Mouse (Mus musculus): ENCODE results near the gene Mptx1. TPM values are rescaled to one million over a fixed set of nuclear protein-coding genes. Genes with fewer than 3 reads are reported as not detected.
"Not testable (repeated sequence)": the region's sequence is repeated elsewhere in the genome, so short reads cannot be mapped to it uniquely, and the experiment has no call there.

The Mptx1 gene
- not detected for total RNA-seq (2022)

DNA sequence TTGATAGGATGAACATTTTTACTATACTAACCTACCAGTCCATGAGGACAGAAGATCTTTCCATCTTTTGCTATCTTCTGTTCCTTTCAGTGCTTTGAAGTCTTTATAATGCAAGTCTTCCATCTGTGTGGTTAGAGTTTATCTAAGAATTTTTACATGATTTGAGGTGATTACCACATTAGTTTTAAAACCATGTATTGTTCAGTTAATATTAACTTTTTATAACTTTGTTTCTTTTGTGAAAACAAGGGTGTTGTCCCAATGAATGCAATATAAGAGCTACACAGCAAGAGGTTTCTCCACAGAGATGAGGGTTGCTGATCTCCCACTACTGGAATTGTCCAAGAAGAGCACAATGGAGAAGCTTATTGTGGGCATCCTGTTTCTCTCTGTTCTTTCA lies at the start of gene Mptx1:
Mptx1 (plus strand) TSS at position 301 of the 400 bp plus-strand sequence.
- DNase-seq (ENCODE audit: low spot score in 2 of 2), result no peak

DNA sequence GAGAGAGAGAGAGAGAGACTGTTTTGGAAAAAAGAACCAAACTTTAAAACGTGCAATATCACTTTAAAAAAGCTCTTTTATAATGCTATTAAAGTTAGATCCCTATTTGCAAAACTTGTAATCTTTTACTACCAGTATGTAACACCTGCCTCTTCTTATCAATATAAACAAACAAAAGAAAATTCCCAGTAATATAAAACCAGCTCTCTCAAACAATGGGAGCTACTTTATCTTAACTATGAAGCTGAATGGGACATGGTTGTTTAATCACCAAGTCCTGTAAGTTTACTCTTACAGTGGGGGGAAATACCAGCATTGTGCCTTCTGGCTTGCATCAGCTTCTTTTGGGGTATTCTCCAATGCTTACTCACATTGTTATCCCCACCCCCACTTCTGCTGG lies 27.2 kb upstream of the Mptx1 start:
- DNase-seq (ENCODE audit: low spot score in 2 of 2), result no peak

DNA sequence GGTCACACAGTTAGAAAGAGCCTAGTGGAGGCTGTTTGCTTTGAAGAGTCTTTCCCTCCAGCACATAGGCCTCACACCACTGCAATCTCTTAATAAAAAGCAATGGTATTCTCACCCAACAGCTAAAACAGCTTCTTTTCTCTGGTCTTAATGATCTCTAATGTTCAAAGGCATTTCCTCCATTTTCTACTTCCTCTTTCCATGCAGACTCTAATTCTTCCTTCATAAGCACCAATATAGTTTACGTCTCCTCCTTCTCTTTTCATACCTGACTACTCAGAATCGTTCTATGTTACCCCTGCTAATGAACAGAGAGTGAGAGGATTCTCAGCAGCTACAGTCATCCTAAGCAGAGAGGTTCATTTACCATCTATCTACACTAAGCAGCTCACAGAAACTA lies 13.0 kb upstream of the Mptx1 start:
- no peak for DNase-seq (ENCODE audit: low spot score in 2 of 2)

DNA sequence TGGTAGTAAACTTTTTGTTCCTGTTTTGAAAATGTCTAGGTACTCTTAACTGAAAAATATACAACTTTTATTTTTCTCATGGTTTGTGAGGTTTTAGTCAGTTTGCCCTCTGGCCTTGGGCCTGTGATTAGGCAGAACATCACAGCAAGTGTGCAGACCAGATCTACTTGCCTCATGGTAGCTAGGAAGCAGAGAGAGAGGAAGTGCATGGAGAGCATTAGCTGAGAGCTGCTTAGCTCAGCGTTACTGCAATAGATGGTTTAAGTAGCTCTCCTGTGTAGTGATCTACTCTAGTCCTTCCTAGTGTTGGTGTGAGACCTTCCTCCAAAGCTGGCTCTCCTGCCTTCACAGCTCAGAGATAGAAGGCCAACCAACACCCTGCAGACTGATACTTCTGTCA lies 23.3 kb downstream of the Mptx1 start:
- DNase-seq (ENCODE audit: low spot score in 2 of 2), result not testable (repeated sequence)

DNA sequence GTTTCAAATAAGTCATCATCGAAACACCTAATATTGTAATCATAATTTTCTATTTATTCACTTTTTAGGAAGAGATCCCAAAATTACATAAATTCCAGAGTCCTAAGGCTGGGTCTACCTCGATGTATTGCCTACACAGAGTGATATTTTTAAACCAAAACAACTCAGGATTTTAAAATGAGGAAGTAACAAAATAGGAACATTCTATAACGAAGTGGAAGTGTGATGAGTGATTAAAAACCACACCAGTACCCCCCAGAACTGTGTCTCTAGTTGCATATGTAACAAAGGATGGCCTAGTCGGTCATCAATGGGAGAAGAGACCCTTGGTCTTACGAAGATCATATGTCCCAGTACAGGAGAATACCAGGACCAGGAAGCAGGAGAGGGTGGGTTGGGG lies 24.3 kb downstream of the Mptx1 start:
- no peak for DNase-seq (ENCODE audit: low spot score in 2 of 2)

DNA sequence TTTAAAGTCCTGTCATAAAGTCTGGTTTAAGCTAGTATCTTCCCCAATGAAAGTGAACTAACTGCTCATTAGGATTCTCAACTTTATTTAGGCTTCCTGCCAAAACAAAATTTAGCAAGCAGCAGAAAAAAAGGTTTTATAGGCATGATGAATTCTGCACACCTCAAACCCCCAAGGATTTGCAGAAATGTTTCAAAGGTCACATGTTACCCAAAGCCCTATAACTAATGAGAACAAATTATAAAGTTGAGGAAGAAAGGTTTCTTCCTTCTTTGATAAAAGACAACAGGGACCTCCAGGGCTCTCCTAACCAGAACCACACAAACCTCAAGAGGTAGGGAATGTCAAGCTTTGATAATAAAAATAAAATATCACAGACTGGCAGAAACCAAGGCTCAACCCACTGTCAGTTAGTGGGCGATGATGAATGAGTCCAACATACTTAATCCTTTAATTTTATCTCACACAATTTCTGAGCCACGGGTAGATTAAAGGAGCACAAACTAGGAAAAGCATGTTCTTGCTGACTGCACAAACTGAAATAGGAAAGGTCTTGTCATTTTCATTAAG lies 34.6 kb downstream of the Mptx1 start, which contains the start of gene Olfr417:
Olfr417 (plus strand) TSS at position 241 of the 570 bp plus-strand sequence.
- no peak for DNase-seq (ENCODE audit: low spot score in 2 of 2)

DNA sequence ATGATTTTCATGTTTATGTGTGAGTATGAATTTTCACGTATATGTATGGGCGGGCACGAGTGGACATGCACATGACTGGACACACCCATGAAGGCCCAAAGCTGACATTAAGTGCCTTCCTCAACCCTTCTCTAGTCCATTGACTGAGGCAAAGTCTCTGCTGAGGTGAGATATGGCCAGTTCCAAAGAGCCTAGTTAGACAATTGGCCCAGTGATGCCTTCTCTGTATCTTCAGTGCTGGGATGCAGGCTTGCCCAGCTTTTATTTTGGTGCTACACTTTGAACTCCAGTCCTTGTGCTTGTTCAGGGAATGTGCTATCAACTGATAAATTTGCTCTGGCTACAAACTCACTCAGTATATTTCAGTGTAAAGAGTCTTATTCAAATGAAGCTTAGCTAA lies 43.5 kb downstream of the Mptx1 start:
- no peak for DNase-seq (ENCODE audit: low spot score in 2 of 2)

Other genes starting within 250 kb of the Mptx1 start
- not detected for gene Olfr429, start 246.2 kb upstream of the Mptx1 start, total RNA-seq (2022)
- not detected for gene Olfr427, start 233.6 kb upstream of the Mptx1 start, total RNA-seq (2022)
- not detected for gene Olfr231, start 209.4 kb upstream of the Mptx1 start, total RNA-seq (2022)
- not detected for gene Olfr424, start 199.0 kb upstream of the Mptx1 start, total RNA-seq (2022)
- gene Olfr420, start 174.9 kb upstream of the Mptx1 start, total RNA-seq (2022), result not detected
- gene Spta1, start 157.7 kb upstream of the Mptx1 start, total RNA-seq (2022), result under 1 TPM in 2 of 4 experiments, not detected in 2; 0.05 to 0.06 TPM
- gene Olfr419, start 78.5 kb upstream of the Mptx1 start, total RNA-seq (2022), result not detected
- gene Olfr417, start 34.6 kb downstream of the Mptx1 start, total RNA-seq (2022), result not detected
- gene Olfr248, start 60.5 kb downstream of the Mptx1 start, total RNA-seq (2022), result not detected
- not detected for gene Olfr414, start 93.5 kb downstream of the Mptx1 start, total RNA-seq (2022)
- gene Olfr220, start 111.6 kb downstream of the Mptx1 start, total RNA-seq (2022), result not detected
- 100 to 1,000 TPM in 1 of 4 experiments, 10 to 100 TPM in 3; 68.5 to 101 (median 83.6) TPM for gene Fmn2, start 171.3 kb downstream of the Mptx1 start, total RNA-seq (2022)

Measured in left cerebral cortex, adult 8-10 months (tissue).